Mouse (Mus musculus): ENCODE measurements around the gene Rbm3. TPM values are rescaled to one million over a fixed set of nuclear protein-coding genes. Genes with fewer than 3 reads are reported as not detected.
"Not testable (repeated sequence)": the region's sequence is repeated elsewhere in the genome, so short reads cannot be mapped to it uniquely, and the experiment has no call there.

Gene Rbm3
- total RNA-seq, 2 experiments from 2014 or later: 359 to 459 TPM

DNA sequence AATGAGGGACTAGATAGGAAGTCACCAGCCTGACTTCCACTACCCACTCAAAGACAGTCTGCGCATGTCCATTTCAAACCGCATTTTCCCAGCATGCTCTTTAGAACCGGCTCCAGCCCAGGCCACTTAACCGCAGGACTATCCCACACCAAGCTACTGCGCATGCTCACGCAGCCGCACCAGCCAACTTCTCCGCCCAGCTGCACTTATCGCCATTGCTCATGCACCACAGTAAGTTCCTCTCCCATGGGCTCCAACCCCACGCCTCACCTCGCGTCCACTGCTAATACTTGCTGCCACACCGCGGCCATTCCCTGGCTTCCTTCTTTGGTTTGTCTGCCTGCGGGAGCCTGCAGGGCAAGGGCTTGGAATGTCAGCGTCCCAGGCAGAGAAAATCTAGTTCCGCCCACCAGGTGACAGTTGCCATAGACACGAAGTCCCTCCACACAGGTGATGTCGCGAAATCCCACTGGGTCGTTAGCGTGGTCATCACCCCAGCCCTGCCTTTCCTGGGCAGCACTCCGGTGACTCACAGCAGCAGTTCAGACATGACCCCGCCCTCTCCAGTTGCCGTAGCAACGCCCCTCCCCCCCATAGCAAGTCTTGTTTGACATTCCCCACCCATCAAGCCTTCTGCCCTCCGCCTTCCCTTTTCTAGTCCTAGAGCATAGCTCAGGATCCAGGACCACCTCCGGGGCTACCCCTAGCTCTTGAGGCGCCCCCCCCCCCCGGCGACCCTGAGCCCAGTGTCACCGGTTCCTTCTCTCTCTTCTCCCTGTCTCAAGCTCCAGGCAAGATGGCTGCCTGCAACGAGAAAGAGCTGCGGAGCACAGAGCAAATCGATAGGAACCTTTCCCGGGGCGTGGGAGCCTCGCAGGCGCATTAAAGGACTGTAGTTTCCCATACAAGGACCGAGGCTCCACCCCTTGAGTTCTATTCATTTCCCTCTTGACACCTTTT, 13.4 kb downstream of the Rbm3 start, which contains the start of gene Wdr13:
Gene Wdr13, minus strand, starts transcription at position 876 of the 960 bp plus-strand sequence.
- DNase-seq (ENCODE audit: low spot score in 2 of 2): peak; percentile 61 to 85

DNA sequence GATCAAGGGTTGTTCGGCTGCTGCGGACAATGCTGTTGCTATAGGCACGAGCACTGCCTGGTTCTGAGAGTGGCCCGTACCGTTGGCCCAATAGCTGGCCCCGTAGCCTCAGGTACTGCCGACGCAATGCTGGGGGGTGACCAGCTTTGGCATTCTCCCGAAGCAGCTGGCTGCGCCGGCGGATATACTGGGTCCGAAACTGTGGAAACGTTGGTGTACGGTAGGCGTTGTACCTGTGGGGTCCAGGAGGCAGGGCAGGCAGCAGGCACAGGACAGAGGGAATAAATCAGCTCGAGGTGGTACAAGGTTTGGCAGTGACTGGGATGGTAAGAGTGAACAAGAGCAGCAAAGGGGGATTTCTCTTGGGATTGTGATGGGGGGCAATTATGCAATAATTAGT, 14.3 kb downstream of the Rbm3 start:
- DNase-seq (ENCODE audit: low spot score in 2 of 2): no peak

DNA sequence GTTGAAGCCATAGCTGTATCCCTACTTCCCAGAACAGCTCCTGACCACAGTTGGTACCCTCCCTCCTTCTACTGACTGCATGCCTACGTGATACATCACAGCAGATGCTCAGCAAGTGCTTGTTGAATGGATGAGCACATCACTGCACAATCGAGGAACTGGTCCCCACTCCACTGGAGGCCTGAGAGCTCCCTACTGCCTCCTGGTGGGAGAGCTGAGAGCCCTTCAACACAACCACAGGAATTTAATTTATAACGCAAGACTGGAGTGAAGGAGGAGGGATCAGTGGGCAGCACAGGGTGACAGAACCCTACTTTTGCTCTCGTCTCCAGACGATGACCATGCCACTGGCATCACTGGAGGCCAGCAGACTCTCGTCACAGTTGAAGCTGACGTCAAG, 20.4 kb downstream of the Rbm3 start:
- DNase-seq (ENCODE audit: low spot score in 2 of 2): no peak

DNA sequence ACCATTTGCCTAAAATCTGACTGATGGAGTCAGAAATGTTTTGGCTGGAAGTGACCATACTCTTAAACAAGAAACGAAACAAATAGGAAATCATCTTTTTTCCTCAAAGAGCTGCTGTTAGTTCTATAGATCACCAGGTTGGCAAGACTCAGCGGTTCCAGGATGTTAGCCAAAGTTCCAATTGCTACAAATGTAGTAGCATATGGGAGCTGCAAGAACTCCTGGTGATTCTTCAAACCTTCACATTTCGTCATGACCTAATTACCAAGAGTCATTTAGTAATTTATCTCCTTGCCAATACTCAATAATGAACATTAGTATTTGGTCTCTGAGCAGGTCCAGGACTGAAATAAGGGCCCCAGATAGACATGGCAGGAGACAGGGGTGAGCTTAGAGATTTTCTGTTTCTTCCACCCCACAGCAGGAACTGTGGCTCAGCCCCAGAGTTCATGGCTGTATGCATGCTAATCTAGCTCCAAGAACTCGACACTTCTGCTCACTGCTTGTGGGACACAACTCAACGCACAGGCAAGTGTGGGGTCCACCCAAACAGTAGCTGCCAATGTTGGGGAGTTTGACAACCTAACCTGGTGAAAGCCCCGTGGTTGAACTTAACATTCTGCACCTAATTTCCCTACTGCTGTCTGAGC, 21.7 kb downstream of the Rbm3 start:
- DNase-seq (ENCODE audit: low spot score in 2 of 2): no peak

DNA sequence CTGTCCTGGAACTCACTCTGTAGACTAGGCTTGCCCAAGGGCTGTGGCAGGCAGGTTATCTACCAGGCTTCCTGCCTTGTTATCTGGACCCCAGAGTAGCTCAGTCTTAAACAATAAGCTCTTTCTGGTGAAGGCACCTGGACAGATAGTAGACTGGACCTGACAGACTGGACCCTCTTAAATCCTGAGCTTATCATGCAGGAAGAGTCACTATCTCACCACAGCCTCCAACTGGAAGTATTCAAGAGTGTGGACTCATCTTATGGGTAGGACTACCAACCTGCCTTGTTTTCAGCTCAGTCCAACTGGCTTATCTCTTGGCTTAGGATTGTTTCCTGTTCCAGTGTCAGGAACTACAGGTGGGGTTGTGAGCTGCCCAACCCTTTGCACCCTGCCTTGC, 28.4 kb downstream of the Rbm3 start:
- DNase-seq (ENCODE audit: low spot score in 2 of 2): no peak

DNA sequence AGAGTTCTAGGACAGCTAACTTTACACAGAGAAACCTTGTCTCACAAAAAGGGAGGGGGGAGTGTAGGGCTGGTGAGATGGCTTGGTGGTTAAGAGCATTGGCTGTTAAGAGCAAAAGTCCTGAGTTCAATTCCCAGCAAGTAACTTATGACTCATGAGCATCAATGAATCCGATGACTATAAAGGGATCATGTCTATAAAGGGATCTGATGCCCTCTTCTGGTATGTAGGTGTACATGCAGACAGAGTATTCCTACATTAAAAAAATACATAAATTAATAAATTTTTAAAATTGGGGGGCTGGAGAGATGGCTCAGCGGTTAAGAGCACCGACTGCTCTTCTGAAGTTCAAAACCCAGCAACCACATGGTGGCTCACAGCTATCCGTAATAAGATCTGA, 30.4 kb downstream of the Rbm3 start:
- no peak for DNase-seq (ENCODE audit: low spot score in 2 of 2)

DNA sequence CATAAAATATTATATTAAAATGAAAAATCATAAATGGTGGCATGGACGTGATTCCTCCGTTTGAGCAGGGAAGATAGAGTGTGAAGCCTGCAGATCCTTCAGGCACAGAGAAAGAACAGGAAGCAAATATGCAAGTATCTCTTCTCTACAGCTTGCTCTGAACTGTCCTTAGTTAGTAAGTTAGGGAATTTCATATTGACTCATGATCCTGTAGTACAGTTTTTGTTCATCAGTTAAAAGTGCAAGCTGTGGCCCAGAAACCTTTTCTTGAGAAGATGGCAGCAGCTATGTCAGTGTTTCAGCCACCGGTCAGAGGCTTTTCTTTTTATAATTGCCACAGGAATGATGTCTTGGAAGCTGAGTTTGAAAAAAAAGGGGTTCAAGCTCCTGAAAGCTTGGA, 40.7 kb downstream of the Rbm3 start:
- DNase-seq (ENCODE audit: low spot score in 2 of 2): no peak

DNA sequence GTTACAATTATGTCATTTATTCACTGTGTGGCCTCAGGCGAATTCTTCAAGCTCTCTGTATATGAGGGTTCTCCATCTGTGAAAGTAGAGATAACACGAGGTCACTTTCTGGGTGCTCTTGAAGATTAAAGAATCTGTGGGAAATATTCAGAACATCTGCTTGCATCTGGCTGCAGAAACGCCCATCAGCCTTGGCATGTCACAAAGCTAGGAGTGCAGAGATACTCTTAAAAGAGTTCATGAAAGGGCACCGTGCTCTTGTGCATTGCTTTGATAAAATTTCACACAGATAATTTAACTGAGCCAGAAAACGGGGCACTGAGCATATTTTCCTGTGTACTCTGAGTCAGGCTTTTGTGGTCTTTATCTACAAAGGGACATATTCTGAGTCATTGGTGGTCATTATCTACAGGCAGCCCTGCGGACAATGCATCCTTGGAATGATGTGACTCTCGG, 43.4 kb downstream of the Rbm3 start:
- no peak for DNase-seq (ENCODE audit: low spot score in 2 of 2)

DNA sequence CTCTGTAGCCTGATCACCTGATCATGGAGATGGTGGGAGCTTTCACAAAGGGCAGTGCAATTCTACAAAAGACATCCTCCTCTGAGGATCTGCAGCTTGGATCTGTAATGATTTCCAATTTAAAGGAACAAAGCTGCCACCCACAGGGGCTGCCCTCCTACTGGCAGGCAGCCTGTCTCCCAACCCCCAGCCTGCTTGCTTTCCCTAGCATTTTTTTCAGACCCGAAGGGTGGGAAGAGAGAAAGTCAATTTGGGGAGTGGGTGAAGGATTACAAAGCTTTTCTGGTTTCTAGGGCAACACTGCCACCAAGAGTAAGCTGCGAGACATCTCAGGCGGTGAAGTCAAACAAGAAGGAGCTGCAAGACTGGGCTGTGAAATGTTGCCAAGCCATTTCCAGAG, 44.7 kb downstream of the Rbm3 start:
- DNase-seq (ENCODE audit: low spot score in 2 of 2): no peak

DNA sequence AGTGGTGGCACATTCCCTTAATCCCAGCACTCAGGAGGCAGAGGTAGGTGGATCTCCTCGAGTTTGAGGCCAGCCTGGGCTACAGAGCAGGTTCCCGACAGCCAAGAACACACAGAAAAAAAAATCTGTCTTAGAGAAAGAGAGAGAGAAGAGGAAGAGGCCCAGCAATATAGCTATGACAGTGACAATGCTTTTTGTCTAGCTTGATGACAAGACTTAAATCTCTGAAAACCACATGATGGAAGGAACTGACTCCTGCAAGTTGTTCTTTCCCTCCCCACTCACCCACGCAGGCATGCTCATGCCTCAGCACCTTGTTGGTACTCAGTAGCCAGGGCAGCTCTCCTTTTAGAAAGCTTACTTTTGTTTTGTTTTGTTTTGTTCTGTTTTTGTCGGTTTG, 46.2 kb downstream of the Rbm3 start:
- DNase-seq (ENCODE audit: low spot score in 2 of 2): no peak

DNA sequence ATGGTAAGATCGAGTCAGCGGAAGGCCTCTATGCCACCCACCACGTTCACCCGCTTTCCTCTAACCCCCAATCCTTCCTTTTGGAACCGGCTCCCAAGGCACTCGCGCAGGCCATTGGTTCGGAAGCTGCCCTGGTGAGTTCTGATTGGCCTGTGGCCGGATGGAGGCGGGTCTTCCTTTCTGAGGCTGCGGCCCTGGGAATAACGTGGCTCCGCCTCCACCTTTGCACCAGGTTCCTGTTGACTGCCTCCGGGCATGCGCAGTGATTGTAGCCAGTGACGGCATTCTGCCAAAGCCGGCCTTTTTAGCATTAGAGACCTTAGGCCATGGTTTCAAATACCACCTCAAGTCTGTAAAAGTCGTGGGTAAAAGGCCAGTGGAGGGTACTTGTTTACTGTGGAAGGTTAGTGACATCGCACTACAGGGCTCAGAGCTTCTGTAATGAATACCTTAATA, 48.9 kb downstream of the Rbm3 start:
- DNase-seq (ENCODE audit: low spot score in 2 of 2): peak; percentile 81 to 93

DNA sequence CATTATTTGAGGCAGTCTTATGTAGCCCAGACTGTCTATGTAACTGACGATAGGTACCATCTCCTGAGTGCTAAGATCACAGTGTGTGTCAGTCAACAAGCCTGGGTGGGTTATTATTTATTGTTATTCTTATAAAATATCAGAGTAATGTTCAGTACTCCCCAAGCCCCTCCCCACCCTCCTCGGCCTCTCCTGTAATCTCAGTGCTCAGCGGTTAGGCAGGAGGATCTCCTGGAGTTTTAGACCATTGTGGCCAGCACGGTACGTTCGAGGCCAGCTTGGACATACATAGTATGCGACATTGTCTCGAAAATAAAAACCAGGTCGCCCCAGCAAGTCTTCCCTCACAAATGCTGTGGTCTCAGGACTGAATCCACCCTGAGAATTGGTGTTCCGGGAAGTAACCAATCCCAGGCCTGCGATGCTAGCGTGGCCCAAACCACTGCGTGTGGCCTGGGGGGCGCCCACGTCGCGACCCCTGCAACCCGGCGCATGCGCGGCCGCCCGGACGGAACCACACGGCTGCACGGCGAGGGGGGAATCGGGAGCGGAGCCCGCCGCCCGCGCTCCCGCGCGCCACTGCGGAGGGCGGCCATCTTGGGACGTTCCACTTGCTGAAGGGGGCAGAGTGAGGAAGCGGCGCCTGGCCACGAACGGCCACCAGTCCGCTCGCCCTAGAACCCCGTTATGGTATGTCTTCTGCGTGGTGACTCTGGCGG, 49.5 kb downstream of the Rbm3 start:
- DNase-seq (ENCODE audit: low spot score in 2 of 2): peak; percentile 63 to 66

DNA sequence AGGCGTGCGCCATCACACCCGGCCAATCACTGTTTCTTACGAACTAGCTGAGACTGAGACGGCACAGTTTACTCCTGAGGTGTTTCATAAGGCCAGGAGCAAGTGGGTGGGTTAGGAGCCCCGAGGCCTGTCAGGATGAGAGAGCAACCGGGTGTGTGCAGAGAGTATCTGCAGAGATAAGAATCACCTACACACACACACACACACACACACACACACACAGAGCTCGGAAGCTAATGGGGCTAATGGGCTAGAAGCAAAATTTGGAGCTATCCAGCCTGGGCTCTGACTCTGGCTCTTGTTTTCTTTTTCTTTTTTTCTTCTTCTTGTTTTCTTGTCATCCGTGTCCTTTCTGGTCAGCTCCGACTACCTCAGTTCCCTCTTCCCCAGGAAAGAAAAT, 50.1 kb downstream of the Rbm3 start:
- DNase-seq (ENCODE audit: low spot score in 2 of 2): no peak

DNA sequence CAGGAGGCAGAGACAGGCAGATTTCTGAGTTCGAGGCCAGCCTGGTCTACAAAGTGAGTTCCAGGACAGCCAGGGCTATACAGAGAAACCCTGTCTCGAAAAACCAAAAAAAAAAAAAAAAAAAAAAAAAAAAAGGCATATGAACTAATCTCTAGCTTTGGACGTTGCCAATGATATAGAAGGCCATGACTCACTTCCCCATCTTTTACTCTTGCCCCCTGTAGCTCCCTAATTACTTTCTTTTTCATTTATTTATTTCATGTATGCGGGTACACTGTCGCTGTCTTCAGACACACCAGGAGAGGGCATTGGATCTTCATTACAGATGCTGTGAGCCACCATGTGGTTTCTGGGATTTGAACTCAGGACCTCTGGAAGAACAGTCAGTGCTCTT, 54.7 kb downstream of the Rbm3 start:
- not testable (repeated sequence) for DNase-seq (ENCODE audit: low spot score in 2 of 2)

DNA sequence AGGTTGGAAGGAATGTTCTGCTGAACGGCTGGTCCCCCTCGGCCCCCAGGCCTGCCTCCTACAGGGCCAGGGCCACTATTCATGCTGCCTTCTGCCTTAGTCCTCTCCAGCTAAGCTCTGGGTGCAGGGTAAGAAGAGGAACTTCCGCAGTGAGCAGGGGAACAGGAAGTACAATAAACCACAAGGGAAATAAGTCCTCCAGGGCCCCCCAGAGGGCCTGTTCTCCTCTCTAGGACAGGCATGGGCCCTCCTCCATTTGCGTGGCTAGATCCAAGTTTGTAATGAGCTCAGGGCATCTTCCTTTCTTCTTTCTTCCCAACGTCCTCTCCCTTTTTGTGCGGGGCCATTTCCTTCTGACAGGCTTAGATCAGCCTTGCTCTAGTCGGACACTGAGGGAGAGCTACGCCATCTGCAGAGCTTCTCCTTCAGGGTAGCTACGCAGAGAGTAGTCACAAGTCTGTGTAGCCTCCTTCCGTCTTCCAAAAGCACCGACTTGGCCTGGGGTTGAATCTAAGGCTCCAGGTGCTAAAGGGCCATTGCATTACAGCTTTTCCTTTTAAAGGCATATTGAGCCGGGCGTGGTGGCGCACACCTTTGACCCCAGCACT, 55.2 kb downstream of the Rbm3 start, which contains the start of gene Was:
Gene Was, minus strand, starts transcription at position 153 of the 608 bp plus-strand sequence.
- no peak for DNase-seq (ENCODE audit: low spot score in 2 of 2)

DNA sequence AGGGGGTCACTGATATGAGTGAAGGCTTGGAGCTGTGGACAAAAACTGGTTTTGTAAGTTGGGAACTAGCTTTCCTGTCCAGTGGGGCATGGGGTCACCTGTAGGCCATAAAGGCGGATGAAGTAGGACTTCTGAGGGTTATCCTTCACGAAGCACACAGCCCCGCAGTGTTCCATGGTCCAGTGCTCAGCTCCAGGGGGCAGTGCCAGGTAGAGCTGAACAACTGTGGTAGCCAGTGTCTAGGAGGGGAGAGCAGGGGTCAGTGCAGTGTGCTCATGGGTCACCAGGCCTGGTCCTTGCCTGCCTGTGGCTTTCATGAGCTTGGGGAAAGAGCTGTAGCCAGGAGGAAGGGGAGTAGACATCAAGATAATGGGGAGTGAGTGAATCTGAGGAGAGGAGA, 55.9 kb downstream of the Rbm3 start:
- DNase-seq (ENCODE audit: low spot score in 2 of 2): no peak

Other genes starting within 250 kb of the Rbm3 start
- gene Pqbp1, start 246.6 kb downstream of the Rbm3 start, total RNA-seq (2021): 10 to 100 TPM; 39.3 to 51.3 TPM
- gene Timm17b, start 246.5 kb downstream of the Rbm3 start, total RNA-seq (2021): 10 to 100 TPM; 61.6 to 63.1 TPM
- gene Gm10491, start 238.0 kb downstream of the Rbm3 start, total RNA-seq (2021): not detected
- not detected for gene Gm10490, start 236.3 kb downstream of the Rbm3 start, total RNA-seq (2021)
- under 1 TPM; 0.12 to 0.13 TPM for gene Pcsk1n, start 226.1 kb downstream of the Rbm3 start, total RNA-seq (2021)
- gene Eras, start 217.3 kb downstream of the Rbm3 start, total RNA-seq (2021): not detected
- gene Hdac6, start 198.0 kb downstream of the Rbm3 start, total RNA-seq (2021): 10 to 100 TPM; 11.0 to 13.1 TPM
- under 1 TPM; 0.27 to 0.54 TPM for gene Gata1, start 167.8 kb downstream of the Rbm3 start, total RNA-seq (2021)
- gene Glod5, start 127.4 kb downstream of the Rbm3 start, total RNA-seq (2021): not detected
- 10 to 100 TPM; 14.7 to 14.9 TPM for gene Suv39h1, start 71.1 kb downstream of the Rbm3 start, total RNA-seq (2021)
- gene Was, start 55.4 kb downstream of the Rbm3 start, total RNA-seq (2021): 1 to 10 TPM; 2.8 TPM
- gene Wdr13, start 13.0 kb downstream of the Rbm3 start, total RNA-seq (2021): 10 to 100 TPM; 29.5 to 34.2 TPM
- gene Tbc1d25, start 30.3 kb upstream of the Rbm3 start, total RNA-seq (2021): 1 to 10 TPM; 4.6 to 6.1 TPM
- 10 to 100 TPM; 22.3 to 24.1 TPM for gene Ebp, start 47.6 kb upstream of the Rbm3 start, total RNA-seq (2021)
- gene Porcn, start 60.6 kb upstream of the Rbm3 start, total RNA-seq (2021): 1 to 10 TPM; 4.2 to 5.4 TPM
- 10 to 100 TPM; 13.4 to 14.8 TPM for gene Ftsj1, start 106.5 kb upstream of the Rbm3 start, total RNA-seq (2021)
- gene Slc38a5, start 125.3 kb upstream of the Rbm3 start, total RNA-seq (2021): under 1 TPM in 1 of 2 experiments, not detected in 1; 0.36 TPM
- not detected for gene Ssxb10, start 181.5 kb upstream of the Rbm3 start, total RNA-seq (2021)
- gene Ssxb9, start 221.1 kb upstream of the Rbm3 start, total RNA-seq (2021): not detected

Measured in gastrocnemius, postnatal 4 days (tissue).